In the genomic region with DNA sequence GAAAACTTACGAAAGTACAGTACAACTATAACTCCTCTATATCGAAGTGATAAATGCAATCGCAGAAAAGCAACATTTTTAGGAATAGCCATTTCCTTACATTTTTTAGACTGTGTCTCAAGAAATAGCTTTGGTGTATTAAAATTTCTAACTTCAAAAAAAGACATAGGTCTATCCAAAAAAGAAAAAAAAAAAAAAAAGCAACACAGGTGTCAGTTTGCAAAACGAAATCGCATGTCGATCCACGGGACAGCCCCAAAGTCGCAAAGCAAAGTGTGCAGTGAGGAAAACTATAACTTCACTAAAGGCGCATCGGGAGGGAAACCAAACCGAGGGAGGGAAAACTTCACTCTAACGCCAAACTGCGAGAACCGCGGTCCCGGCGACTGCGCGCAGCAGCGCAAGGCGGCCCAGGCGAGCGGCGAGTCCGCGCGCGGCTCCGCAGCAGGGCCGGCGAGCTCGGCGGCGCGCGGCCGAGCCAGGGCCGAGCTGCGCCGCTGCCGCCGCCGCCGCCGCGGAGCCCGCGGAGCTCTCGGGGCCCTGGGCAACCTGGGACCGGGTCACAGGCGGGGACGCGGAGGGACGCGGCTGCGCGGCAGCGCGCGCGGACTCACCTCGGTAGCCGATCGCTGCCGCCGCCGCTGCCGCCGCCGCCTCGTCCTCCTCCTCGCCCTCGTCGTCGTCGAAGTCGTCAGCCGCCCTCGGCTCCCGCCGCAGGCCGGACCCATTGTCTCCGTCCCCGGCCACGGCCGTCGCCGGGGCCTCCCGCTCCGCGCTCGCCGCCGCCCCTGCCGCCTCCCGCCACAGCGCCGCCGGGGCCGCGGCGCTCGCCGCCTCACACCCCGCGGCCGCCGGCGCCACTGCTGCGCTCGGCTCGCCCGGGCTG, we compare ENCODE assay signal across 8 mouse cellular contexts. TPM values are rescaled to one million over a fixed set of nuclear protein-coding genes. Genes with fewer than 3 reads are reported as not detected.
DNase-seq lines count a peak whose midpoint lies in the region; ATAC-seq and TF ChIP-seq lines count a peak whose summit lies in the region.

No protein-coding gene starts in this region.

- peak overlapping the region; percentile 92 for H3K27ac ChIP-seq in embryonic facial prominence, embryonic 15.5 days (replicated peaks)
- peak overlapping the region; percentile 97 for H3K27ac ChIP-seq in heart, embryonic 10.5 days
- H3K27ac ChIP-seq in kidney, embryonic 15.5 days = peak overlapping the region; percentile 91
- H3K27ac ChIP-seq in liver, embryonic 13.5 days = peak overlapping the region; percentile 90
- peak overlapping the region; percentile 93 for H3K27ac ChIP-seq in stomach, embryonic 16.5 days (ENCODE audit: low read length)

- TF ChIP-seq CTCF in C2C12 (IDR thresholded peaks at IDR 0.05; ENCODE audit: control insufficient read depth, insufficient read depth, insufficient read length) = no peak

- H3K79me2 ChIP-seq in C2C12 (ENCODE audit: control insufficient read depth, insufficient read depth) = peaks cover 52% of the 10 kb centered on the region

- H3K4me1 ChIP-seq in embryonic facial prominence, embryonic 15.5 days = peaks cover 13% of the 10 kb centered on the region
- H3K4me1 ChIP-seq in heart, embryonic 10.5 days = peaks cover 17% of the 10 kb centered on the region
- peaks cover 19% of the 10 kb centered on the region for H3K4me1 ChIP-seq in kidney, embryonic 15.5 days
- peaks cover 32% of the 10 kb centered on the region for H3K4me1 ChIP-seq in liver, embryonic 13.5 days (replicated peaks)
- peaks cover 10% of the 10 kb centered on the region for H3K4me1 ChIP-seq in stomach, embryonic 16.5 days (ENCODE audit: control insufficient read depth, insufficient read depth, low read length)

- peak overlapping the region; percentile 87 for H3K9ac ChIP-seq in embryonic facial prominence, embryonic 15.5 days
- peak overlapping the region; percentile 94 for H3K9ac ChIP-seq in kidney, embryonic 15.5 days
- H3K9ac ChIP-seq in liver, embryonic 13.5 days = peak overlapping the region; percentile 98
- peak overlapping the region; percentile 97 for H3K9ac ChIP-seq in stomach, embryonic 16.5 days (ENCODE audit: low read length)

- ATAC-seq in embryonic facial prominence, embryonic 15.5 days (ENCODE audit: insufficient number of reproducible peaks, low FRiP score, low TSS enrichment, low read depth) = peak; percentile 79
- ATAC-seq in kidney, embryonic 15.5 days (replicated peaks; ENCODE audit: low FRiP score) = peak; percentile 88
- ATAC-seq in liver, embryonic 13.5 days (ENCODE audit: low read depth) = peak; percentile 73
- ATAC-seq in stomach, embryonic 16.5 days (ENCODE audit: insufficient read depth, low FRiP score) = peak; percentile 81

- H3K4me2 ChIP-seq in embryonic facial prominence, embryonic 15.5 days (replicated peaks) = peak overlapping the region; percentile 68
- H3K4me2 ChIP-seq in kidney, embryonic 15.5 days = peak overlapping the region; percentile 88
- peak overlapping the region; percentile 97 for H3K4me2 ChIP-seq in liver, embryonic 13.5 days
- H3K4me2 ChIP-seq in stomach, embryonic 16.5 days (ENCODE audit: low read depth, low read length) = peak overlapping the region; percentile 75

- peak; percentile 22 to 26 for DNase-seq in adrenal gland, postnatal 4 days (ENCODE audit: low spot score in 2 of 2)
- peak; percentile 80 for DNase-seq in heart, embryonic 10.5 days (ENCODE audit: low spot score)
- peak; percentile 47 for DNase-seq in liver, embryonic 13.5 days
- DNase-seq in natural killer cell, adult 2 months (ENCODE audit: low spot score in 2 of 2) = peak; percentile 20 to 36

- peak overlapping the region; percentile 97 for H3ac ChIP-seq in C2C12 (ENCODE audit: control insufficient read depth, insufficient read length, low read depth)

- under 1% methylated on average over 94 of the region's 113 CpGs for WGBS in embryonic facial prominence, embryonic 15.5 days
- WGBS in heart, embryonic 10.5 days = 4% methylated on average over 110 of the region's 113 CpGs
- WGBS in kidney, embryonic 15.5 days = under 1% methylated on average over 80 of the region's 113 CpGs
- WGBS in liver, embryonic 13.5 days (ENCODE audit: insufficient replicate concordance) = under 1% methylated on average over 93 of the region's 113 CpGs
- WGBS in stomach, embryonic 16.5 days = under 1% methylated on average over 85 of the region's 113 CpGs

- peaks cover 35% of the 10 kb centered on the region for H3K79me3 ChIP-seq in C2C12 (ENCODE audit: low read depth)

- peak overlapping the region; percentile 57 for H3K4me3 ChIP-seq in C2C12 (ENCODE audit: insufficient read depth, poor library complexity, severe bottlenecking)
- H3K4me3 ChIP-seq in embryonic facial prominence, embryonic 15.5 days (replicated peaks) = peak overlapping the region; percentile 84
- H3K4me3 ChIP-seq in heart, embryonic 10.5 days = peak overlapping the region; percentile 86
- H3K4me3 ChIP-seq in kidney, embryonic 15.5 days (replicated peaks) = peak overlapping the region; percentile 80
- H3K4me3 ChIP-seq in liver, embryonic 13.5 days (replicated peaks) = peak overlapping the region; percentile 89
- H3K4me3 ChIP-seq in stomach, embryonic 16.5 days (replicated peaks; ENCODE audit: low read length) = peak overlapping the region; percentile 82

- peaks cover 31% of the 10 kb centered on the region for H3K36me3 ChIP-seq in C2C12 (ENCODE audit: control insufficient read depth, insufficient read depth)
- H3K36me3 ChIP-seq in embryonic facial prominence, embryonic 15.5 days = peaks cover 12% of the 10 kb centered on the region
- peaks cover 20% of the 10 kb centered on the region for H3K36me3 ChIP-seq in heart, embryonic 10.5 days
- peaks cover 19% of the 10 kb centered on the region for H3K36me3 ChIP-seq in kidney, embryonic 15.5 days
- peaks cover 31% of the 10 kb centered on the region for H3K36me3 ChIP-seq in liver, embryonic 13.5 days
- 0 out of 2 replicates have a peak, but pooled peaks cover 5% of the 10 kb centered on the region for H3K36me3 ChIP-seq in stomach, embryonic 16.5 days (ENCODE audit: control insufficient read depth, insufficient read depth, low read length)

- no peaks in the 10 kb centered on the region for H3K9me3 ChIP-seq in embryonic facial prominence, embryonic 15.5 days (replicated peaks)
- no peaks in the 10 kb centered on the region for H3K9me3 ChIP-seq in heart, embryonic 10.5 days
- H3K9me3 ChIP-seq in kidney, embryonic 15.5 days (replicated peaks) = no peaks in the 10 kb centered on the region
- H3K9me3 ChIP-seq in liver, embryonic 13.5 days (replicated peaks) = no peaks in the 10 kb centered on the region
- H3K9me3 ChIP-seq in stomach, embryonic 16.5 days (replicated peaks; ENCODE audit: control insufficient read depth, low read length) = no peaks in the 10 kb centered on the region

- no peaks in the 10 kb centered on the region for H3K27me3 ChIP-seq in C2C12 (ENCODE audit: control insufficient read depth, insufficient read depth, insufficient read length)
- no peaks in the 10 kb centered on the region for H3K27me3 ChIP-seq in embryonic facial prominence, embryonic 15.5 days
- no peaks in the 10 kb centered on the region for H3K27me3 ChIP-seq in heart, embryonic 10.5 days (ENCODE audit: insufficient read depth, poor library complexity, severe bottlenecking)
- no peaks in the 10 kb centered on the region for H3K27me3 ChIP-seq in kidney, embryonic 15.5 days
- H3K27me3 ChIP-seq in liver, embryonic 13.5 days = no peaks in the 10 kb centered on the region
- no peaks in the 10 kb centered on the region for H3K27me3 ChIP-seq in stomach, embryonic 16.5 days (ENCODE audit: control insufficient read depth, insufficient read depth, low read length)

TF ChIP-seq in C2C12, 6 proteins besides CTCF, POLR2A, EP300 and RAD21:
- TF ChIP-seq MYOG (IDR thresholded peaks at IDR 0.05; ENCODE audit: control insufficient read depth, extremely low read depth, insufficient read length) = no peak
- no peak for TF ChIP-seq MAX (IDR thresholded peaks at IDR 0.05)
- TF ChIP-seq FOSL1 (IDR thresholded peaks at IDR 0.05; ENCODE audit: insufficient read depth, low read length, poor library complexity, severe bottlenecking) = no peak
- no peak for TF ChIP-seq MYOD1 (IDR thresholded peaks at IDR 0.05; ENCODE audit: control insufficient read depth, insufficient read length, low read depth)
- no peak for TF ChIP-seq CEBPB (IDR thresholded peaks at IDR 0.05; ENCODE audit: low read depth)
- TF ChIP-seq USF1 (IDR thresholded peaks at IDR 0.05; ENCODE audit: low read depth) = no peak
TF ChIP-seq in C2C12: peak in this region for 0.

RNA-seq across cellular contexts. Expression of gene Sirt1, which starts 43.3 kb away (rescaled TPM):
- polyA plus RNA-seq in C2C12 (2012; fragmentation: generic; extraction: Trizol) = 4.2 TPM
- 10 to 100 TPM; 20.4 to 23.6 TPM for total RNA-seq in adrenal gland, postnatal 4 days (2021)
- polyA plus RNA-seq in embryonic facial prominence, embryonic 15.5 days (2015; fragmentation: Nextera tagmentation; extraction: Ambion mirVana) = 4.5 and 5.6 TPM in 2 replicates
- polyA plus RNA-seq in heart, embryonic 10.5 days (2016; fragmentation: Nextera tagmentation; extraction: Ambion mirVana) = 2.4 and 5.2 TPM in 2 replicates
- 5.9 and 6.1 TPM in 2 replicates for polyA plus RNA-seq in kidney, embryonic 15.5 days (2015; fragmentation: Nextera tagmentation; extraction: Ambion mirVana)
- 3.1 and 3.3 TPM in 2 replicates for polyA plus RNA-seq in liver, embryonic 13.5 days (2015; fragmentation: Nextera tagmentation; extraction: Ambion mirVana)
- 3.3 and 4.5 TPM in 2 replicates for polyA plus RNA-seq in stomach, embryonic 16.5 days (2015; fragmentation: Nextera tagmentation; extraction: Ambion mirVana)

RNA-seq across cellular contexts. Expression of gene Dnajc12, which starts 44.0 kb away (rescaled TPM):
- polyA plus RNA-seq in C2C12 (2012; fragmentation: generic; extraction: Trizol) = 2.8 TPM
- total RNA-seq in adrenal gland, postnatal 4 days (2021) = 10 to 100 TPM; 24.9 to 29.0 TPM
- 11.4 and 12.8 TPM in 2 replicates for polyA plus RNA-seq in embryonic facial prominence, embryonic 15.5 days (2015; fragmentation: Nextera tagmentation; extraction: Ambion mirVana)
- polyA plus RNA-seq in heart, embryonic 10.5 days (2016; fragmentation: Nextera tagmentation; extraction: Ambion mirVana) = 6.7 and 10.8 TPM in 2 replicates
- 12.3 and 12.5 TPM in 2 replicates for polyA plus RNA-seq in kidney, embryonic 15.5 days (2015; fragmentation: Nextera tagmentation; extraction: Ambion mirVana)
- 16.5 and 18.1 TPM in 2 replicates for polyA plus RNA-seq in liver, embryonic 13.5 days (2015; fragmentation: Nextera tagmentation; extraction: Ambion mirVana)
- polyA plus RNA-seq in stomach, embryonic 16.5 days (2015; fragmentation: Nextera tagmentation; extraction: Ambion mirVana) = 9.4 and 9.7 TPM in 2 replicates

Comparison
In these comparisons a context has a peak if more than half of its experiments do, and no peak if none do; other contexts are left out.
1. Peak in every context shown above with its lines: DNase-seq, ATAC-seq, H3K4me3 ChIP-seq and H3K27ac ChIP-seq.
2. DNase-seq: peak in every context shown above with its lines; median percentile 80 in heart, embryonic 10.5 days; 47 in liver, embryonic 13.5 days; 28 in natural killer cell, adult 2 months; 24 in adrenal gland, postnatal 4 days.